Mouse (Mus musculus) ES-E14 (cell line): ENCODE measurements around the gene Mgll.

ENCODE experiments used
- CHD2 ChIP-seq: IDR thresholded peaks from 2 replicates; pipeline ENCODE4 v1.6.1; 2014; ENCODE audit warnings: mild to moderate bottlenecking, low read depth, low read length, inconsistent platforms
- MAFK ChIP-seq: IDR thresholded peaks from 2 replicates; pipeline ENCODE4 v1.6.1; 2014; ENCODE audit warnings: mild to moderate bottlenecking, low read depth, low read length, inconsistent platforms; ENCODE audit not compliant: insufficient read depth
- ZC3H11A ChIP-seq: IDR thresholded peaks from 2 replicates; pipeline ENCODE4 v1.6.1; 2012; ENCODE audit warnings: low read depth, mild to moderate bottlenecking, inconsistent platforms, low read length, borderline replicate concordance

GRCm38 (mm10) chr6:88793872-88794271, 69.7 kb downstream of the Mgll start:
- TF ChIP-seq MAFK (no peak), ZC3H11A (no peak), CHD2 (no peak)
